Mouse (Mus musculus): ENCODE measurements around the gene Stac3. TPM values are rescaled to one million over a fixed set of nuclear protein-coding genes. Genes with fewer than 3 reads are reported as not detected.

Gene Stac3
- total and polyA plus RNA-seq, 3 experiments, result 0.21 to 1.2 (median 0.86) TPM

- no peak overlapping the region for H3K27ac ChIP-seq
- peaks cover 6% of the 10 kb centered on the region; the same call in 1 of the 2 replicates for H3K4me1 ChIP-seq (ENCODE audit: control insufficient read depth, insufficient read depth, low read length)
- no peaks in the 10 kb centered on the region for H3K79me2 ChIP-seq (replicated peaks; ENCODE audit: control insufficient read depth, insufficient read depth, low read length)
- DNase-seq, result peak; percentile 41 to 61
- H3K4me3 ChIP-seq, result peak overlapping the region; percentile 49
- intact Hi-C loops (cut with DNase I), result loop anchor here (5.0 kb wide), 1 partner anchor 111 kb away; the partner anchor contains the start of gene Lrp1
- under 1% methylated on average over 42 of the region's 46 CpGs for WGBS
- H3K9ac ChIP-seq (ENCODE audit: low read depth, low read length), result peak overlapping the region; percentile 33; the same call in 1 of the 2 replicates
- TF ChIP-seq POLR2A (IDR thresholded peaks at IDR 0.05; ENCODE audit: insufficient read depth, low read depth, low read length) (no peak), CTCF (IDR thresholded peaks at IDR 0.05) (peak; percentile 25), EP300 (IDR thresholded peaks at IDR 0.05; ENCODE audit: insufficient read depth, low read depth, low read length) (no peak)
- H3K36me3 ChIP-seq (ENCODE audit: control insufficient read depth, insufficient read depth, low read length), result no peaks in the 10 kb centered on the region
- peaks cover 2% of the 10 kb centered on the region; the same call in 1 of the 2 replicates for H3K27me3 ChIP-seq (ENCODE audit: control insufficient read depth, insufficient read depth, low read length)
Observed at GRCm38 (mm10) chr10:127511634-127512306, 10.3 kb downstream of the Stac3 start.

GRCm38 (mm10) chr10:127512307-127512666 is 10.8 kb downstream of the Stac3 start:
- no peak for TF ChIP-seq POLR2A (IDR thresholded peaks at IDR 0.05; ENCODE audit: insufficient read depth, low read depth, low read length)
- TF ChIP-seq EP300 (IDR thresholded peaks at IDR 0.05; ENCODE audit: insufficient read depth, low read depth, low read length), result no peak
- TF ChIP-seq CTCF (IDR thresholded peaks at IDR 0.05), result no peak
- Histone ChIP-seq H3K36me3 (ENCODE audit: control insufficient read depth, insufficient read depth, low read length) (no peaks in the 10 kb centered on the region), H3K27ac (no peak overlapping the region; the same call in 1 of the 2 replicates), H3K79me2 (replicated peaks; ENCODE audit: control insufficient read depth, insufficient read depth, low read length) (no peaks in the 10 kb centered on the region), H3K4me3 (peak overlapping the region; percentile 49), H3K4me1 (ENCODE audit: control insufficient read depth, insufficient read depth, low read length) (peaks cover 6% of the 10 kb centered on the region; the same call in 1 of the 2 replicates), H3K27me3 (ENCODE audit: control insufficient read depth, insufficient read depth, low read length) (peaks cover 2% of the 10 kb centered on the region; the same call in 1 of the 2 replicates), H3K9ac (ENCODE audit: low read depth, low read length) (peak overlapping the region; percentile 33; the same call in 1 of the 2 replicates)
- WGBS, result 8% methylated on average over 7 of the region's 7 CpGs
- intact Hi-C loops (cut with DNase I), result loop anchor here (5.0 kb wide), 1 partner anchor 110 kb away; the partner anchor contains the start of gene Lrp1
- DNase-seq, result no peak

GRCm38 (mm10) chr10:127512813-127513212 is 11.3 kb downstream of the Stac3 start:
- Histone ChIP-seq H3K4me1 (ENCODE audit: control insufficient read depth, insufficient read depth, low read length) (peaks cover 6% of the 10 kb centered on the region; the same call in 1 of the 2 replicates), H3K27me3 (ENCODE audit: control insufficient read depth, insufficient read depth, low read length) (peaks cover 2% of the 10 kb centered on the region; the same call in 1 of the 2 replicates), H3K79me2 (replicated peaks; ENCODE audit: control insufficient read depth, insufficient read depth, low read length) (no peaks in the 10 kb centered on the region), H3K27ac (no peak overlapping the region; the same call in 1 of the 2 replicates), H3K4me3 (peak overlapping the region; percentile 30), H3K9ac (ENCODE audit: low read depth, low read length) (0 out of 2 replicates have a peak overlapping the region, but pooled peaks have one; percentile 17), H3K36me3 (ENCODE audit: control insufficient read depth, insufficient read depth, low read length) (no peaks in the 10 kb centered on the region)
- TF ChIP-seq POLR2A (IDR thresholded peaks at IDR 0.05; ENCODE audit: insufficient read depth, low read depth, low read length) (peak; percentile 36; the same call in 1 of the 2 replicates), EP300 (IDR thresholded peaks at IDR 0.05; ENCODE audit: insufficient read depth, low read depth, low read length) (peak; percentile 87; the same call in 1 of the 2 replicates), CTCF (IDR thresholded peaks at IDR 0.05) (no peak)
- WGBS, result under 1% methylated on average over 27 of the region's 27 CpGs
- intact Hi-C loops (cut with DNase I), result loop anchor here (1.0 to 5.0 kb wide), 2 partner anchors 25 to 109 kb away; partner anchors contain the start of gene Lrp1
- peak; percentile 91 to 97 for DNase-seq

GRCm38 (mm10) chr10:127513501-127514091 is 12.1 kb downstream of the Stac3 start:
- intact Hi-C loops (cut with DNase I), result loop anchor here (1.0 to 5.0 kb wide), 2 partner anchors 25 to 109 kb away; partner anchors contain the start of gene Lrp1
- H3K79me2 ChIP-seq (replicated peaks; ENCODE audit: control insufficient read depth, insufficient read depth, low read length), result no peaks in the 10 kb centered on the region
- WGBS, result 8% methylated on average over 16 of the region's 16 CpGs

GRCm38 (mm10) chr10:127514111-127514698 is 12.7 kb downstream of the Stac3 start:
- Histone ChIP-seq H3K4me3 (no peak overlapping the region), H3K9ac (ENCODE audit: low read depth, low read length) (no peak overlapping the region), H3K36me3 (ENCODE audit: control insufficient read depth, insufficient read depth, low read length) (no peaks in the 10 kb centered on the region), H3K27ac (peak overlapping the region; percentile 58), H3K4me1 (ENCODE audit: control insufficient read depth, insufficient read depth, low read length) (peaks cover 6% of the 10 kb centered on the region; the same call in 1 of the 2 replicates), H3K27me3 (ENCODE audit: control insufficient read depth, insufficient read depth, low read length) (peaks cover under 1% of the 10 kb centered on the region; the same call in 1 of the 2 replicates), H3K79me2 (replicated peaks; ENCODE audit: control insufficient read depth, insufficient read depth, low read length) (no peaks in the 10 kb centered on the region)
- WGBS, result 43% methylated on average over 13 of the region's 13 CpGs
- no peak for TF ChIP-seq POLR2A (IDR thresholded peaks at IDR 0.05; ENCODE audit: insufficient read depth, low read depth, low read length)
- no peak for TF ChIP-seq EP300 (IDR thresholded peaks at IDR 0.05; ENCODE audit: insufficient read depth, low read depth, low read length)
- no peak for TF ChIP-seq CTCF (IDR thresholded peaks at IDR 0.05)
- no peak for DNase-seq
- intact Hi-C loops (cut with DNase I), result loop anchor here (5.0 kb wide), 1 partner anchor 108 kb away; the partner anchor contains the start of gene Lrp1

More at GRCm38 (mm10) chr10:127513501-127514091, 12.1 kb downstream of the Stac3 start:
- Histone ChIP-seq H3K4me3 (peak overlapping the region; percentile 23; the same call in 1 of the 2 replicates), H3K27me3 (ENCODE audit: control insufficient read depth, insufficient read depth, low read length) (peaks cover 2% of the 10 kb centered on the region; the same call in 1 of the 2 replicates), H3K36me3 (ENCODE audit: control insufficient read depth, insufficient read depth, low read length) (no peaks in the 10 kb centered on the region), H3K9ac (ENCODE audit: low read depth, low read length) (no peak overlapping the region), H3K4me1 (ENCODE audit: control insufficient read depth, insufficient read depth, low read length) (peaks cover 6% of the 10 kb centered on the region; the same call in 1 of the 2 replicates), H3K27ac (no peak overlapping the region; the same call in 1 of the 2 replicates)
- DNase-seq, result no peak
- no peak for TF ChIP-seq CTCF (IDR thresholded peaks at IDR 0.05)
- no peak for TF ChIP-seq POLR2A (IDR thresholded peaks at IDR 0.05; ENCODE audit: insufficient read depth, low read depth, low read length)
- TF ChIP-seq EP300 (IDR thresholded peaks at IDR 0.05; ENCODE audit: insufficient read depth, low read depth, low read length), result no peak
